Mouse (Mus musculus) megakaryocyte, embryonic 14.5 days (primary cell): ENCODE results near the gene Gpc1.

Experiments
- FLI1 ChIP-seq: IDR thresholded peaks from 2 replicates; pipeline ENCODE4 v1.6.1; 2012; ENCODE audit warnings: low read length, inconsistent platforms, mixed read lengths
- GATA1 ChIP-seq: IDR thresholded peaks from 3 replicates; pipeline ENCODE4 v1.6.1; 2012; ENCODE audit warnings: mixed read lengths, low read length, inconsistent platforms, borderline replicate concordance

DNA sequence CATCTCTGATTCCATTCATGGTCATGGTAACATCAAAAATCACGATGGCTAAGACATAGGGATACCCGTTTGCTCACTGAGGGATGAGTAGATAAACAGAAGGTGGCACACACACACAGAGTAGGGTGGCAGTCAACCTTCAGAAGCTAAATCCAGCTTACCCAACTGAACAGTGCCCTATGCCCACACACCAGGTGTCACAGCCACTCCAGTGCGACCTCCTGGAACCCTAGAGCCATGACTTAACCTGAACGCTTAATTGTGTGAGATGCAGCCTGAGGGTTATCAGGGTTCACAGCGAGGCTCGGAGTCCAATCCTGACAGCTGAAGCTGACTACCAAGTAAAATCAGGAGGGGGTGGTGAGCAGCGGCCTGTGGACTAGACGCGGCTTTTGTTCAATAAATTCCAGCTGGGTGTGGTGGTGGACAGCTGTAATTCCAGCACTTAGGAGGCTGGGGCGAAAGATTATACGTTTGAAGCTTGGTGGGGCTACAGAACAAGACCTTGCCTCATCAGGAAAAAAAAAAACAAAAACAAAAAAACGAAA, 46.1 kb downstream of the Gpc1 start:
- TF ChIP-seq GATA1 (no peak), FLI1 (no peak)
